Mouse (Mus musculus) midbrain, embryonic 10.5 days (tissue): ENCODE measurements around the gene Cd9. TPM values are rescaled to one million over a fixed set of nuclear protein-coding genes. Genes with fewer than 3 reads are reported as not detected.

Experiments used
- DNase-seq: peaks from one replicate; pipeline ENCODE4 v3.0.0-alpha.2; 2017; ENCODE audit warnings: low spot score
- H3K27ac ChIP-seq: fragments of 300-500 bp; sonication (generic); replicated peaks from 2 replicates; pipeline ENCODE4 v1.5.1; 2016; ENCODE audit warnings: mild to moderate bottlenecking
- H3K27me3 ChIP-seq: fragments of 300-500 bp; sonication (generic); 2 replicates; pipeline ENCODE4 v1.6.1; 2016; ENCODE audit warnings: low read depth, mild to moderate bottlenecking; ENCODE audit not compliant: poor library complexity, severe bottlenecking
- H3K36me3 ChIP-seq: fragments of 300-500 bp; sonication (generic); 2 replicates; pipeline ENCODE4 v1.6.1; 2016; ENCODE audit warnings: mild to moderate bottlenecking, moderate library complexity
- H3K4me1 ChIP-seq: fragments of 300-500 bp; sonication (generic); 2 replicates; pipeline ENCODE4 v1.6.1; 2016
- H3K4me3 ChIP-seq: fragments of 300-500 bp; sonication (generic); 2 replicates; pipeline ENCODE4 v1.5.1; 2016; ENCODE audit warnings: mild to moderate bottlenecking, moderate library complexity
- H3K9me3 ChIP-seq: fragments of 300-500 bp; sonication (generic); replicated peaks from 2 replicates; pipeline ENCODE4 v1.6.1; 2016; ENCODE audit warnings: mild to moderate bottlenecking
- WGBS: fragments of 180-500 bp; shearing (Covaris S2); methylation state at CpG from one replicate; pipeline ENCODE4 v1.1.7; 2016; 5-methylcytosine and 5-hydroxymethylcytosine counted together
- polyA plus RNA-seq: library from polyadenylated mRNA; unstranded; fragments of >200 nt; fragmentation: Nextera tagmentation; extraction: Ambion mirVana; gene quantifications from 2 replicates; pipeline ENCODE4 v1.2.1, GENCODE M21; 2016

Gene Cd9
- polyA plus RNA-seq, 1 experiment from 2014 or later, result 36.3 TPM

DNA sequence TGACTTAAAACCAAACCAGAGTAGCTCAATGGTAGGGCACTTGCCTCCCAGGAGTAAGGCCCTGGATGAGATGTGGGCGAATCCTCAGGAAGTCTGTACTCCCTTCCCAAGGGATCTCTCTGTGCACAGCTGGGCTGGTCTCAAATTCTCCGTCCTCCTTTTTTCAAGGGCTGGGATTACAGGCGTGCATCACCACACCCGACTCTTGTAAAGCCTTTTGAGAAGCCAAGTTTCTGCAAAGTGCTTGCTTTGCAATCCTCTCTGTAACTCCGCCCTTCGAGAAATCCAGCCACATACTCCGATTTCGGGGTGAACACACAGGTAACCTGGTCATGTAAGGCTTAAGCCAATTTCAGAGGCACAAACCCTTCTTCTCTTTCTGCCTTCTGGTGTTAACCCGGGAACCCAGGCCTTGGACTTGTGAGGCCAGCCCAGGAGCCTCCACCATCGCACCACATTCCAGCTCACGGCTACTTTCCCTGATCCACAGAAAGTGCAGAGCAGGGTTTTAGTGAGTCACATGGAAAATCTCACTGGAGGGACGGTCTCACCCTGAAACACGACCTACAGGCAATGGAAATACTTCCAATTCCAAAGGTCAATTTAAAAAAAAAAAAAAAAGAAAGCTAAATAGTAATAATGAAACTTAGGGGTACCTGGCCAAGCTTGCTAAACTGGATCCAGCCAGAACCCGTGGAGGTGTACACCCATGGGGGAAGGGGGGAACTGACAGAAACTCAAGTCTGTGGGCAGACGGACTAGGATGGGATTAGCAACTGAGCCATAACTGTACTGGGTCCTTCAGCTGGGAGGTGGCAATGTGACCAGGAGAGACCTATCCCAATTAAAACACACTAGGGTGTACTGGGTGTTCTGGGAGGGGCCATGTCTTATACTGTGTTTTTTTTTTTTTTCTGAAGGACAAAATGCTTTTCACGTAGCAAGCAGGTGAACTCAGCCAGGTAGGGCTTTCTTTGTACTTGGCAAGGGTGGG, 16.2 kb downstream of the Cd9 start:
- Histone ChIP-seq H3K9me3 (no peaks in the 10 kb centered on the region), H3K36me3 (no peaks in the 10 kb centered on the region), H3K27me3 (no peaks in the 10 kb centered on the region; the same call in 1 of the 2 replicates), H3K27ac (no peak overlapping the region), H3K4me1 (peaks cover 42% of the 10 kb centered on the region), H3K4me3 (no peak overlapping the region)
- no peak for DNase-seq
- 82% methylated on average over 16 of the region's 16 CpGs for WGBS

DNA sequence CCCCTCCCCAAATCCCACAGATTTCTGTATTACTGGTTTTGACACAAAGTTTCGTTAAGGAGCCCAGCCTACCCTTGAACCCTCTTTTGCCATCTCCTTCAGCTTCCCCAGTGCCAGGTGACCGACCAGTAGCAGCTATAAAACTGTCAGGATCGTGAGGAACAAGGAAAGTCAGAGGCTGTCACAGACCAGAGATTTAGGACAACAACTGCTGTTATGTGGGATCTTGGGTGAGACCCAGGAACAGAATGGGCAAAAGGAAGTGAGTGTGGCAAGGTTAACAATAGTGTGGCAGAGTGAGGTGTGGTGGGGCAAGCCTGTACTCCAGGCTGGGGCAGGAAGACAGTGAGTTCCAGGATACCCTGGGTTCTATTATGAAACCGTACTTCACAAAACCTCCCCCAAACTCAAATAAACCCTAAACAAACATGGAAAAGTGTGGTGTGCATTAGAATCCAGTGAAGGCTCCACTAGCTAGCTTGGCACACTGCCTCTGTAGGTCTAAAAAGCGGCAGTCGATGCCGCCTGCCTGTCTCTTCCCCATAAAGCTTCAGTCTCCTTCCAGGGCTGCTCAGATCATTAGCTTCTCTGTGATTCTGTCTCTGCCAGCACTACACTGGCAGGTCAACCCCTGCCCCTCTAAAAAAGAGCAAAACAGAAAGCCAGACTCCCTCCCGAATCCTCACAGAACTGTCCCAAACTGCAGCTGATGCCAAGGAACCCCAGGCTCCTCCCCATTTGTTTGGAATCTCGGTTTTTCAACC, 17.6 kb downstream of the Cd9 start:
- no peaks in the 10 kb centered on the region for H3K9me3 ChIP-seq
- H3K36me3 ChIP-seq, result no peaks in the 10 kb centered on the region
- no peak overlapping the region for H3K27ac ChIP-seq
- H3K4me1 ChIP-seq, result peaks cover 42% of the 10 kb centered on the region
- 74% methylated on average over 9 of the region's 9 CpGs for WGBS
- H3K4me3 ChIP-seq, result no peak overlapping the region
- no peak for DNase-seq
- no peaks in the 10 kb centered on the region; the same call in 1 of the 2 replicates for H3K27me3 ChIP-seq

DNA sequence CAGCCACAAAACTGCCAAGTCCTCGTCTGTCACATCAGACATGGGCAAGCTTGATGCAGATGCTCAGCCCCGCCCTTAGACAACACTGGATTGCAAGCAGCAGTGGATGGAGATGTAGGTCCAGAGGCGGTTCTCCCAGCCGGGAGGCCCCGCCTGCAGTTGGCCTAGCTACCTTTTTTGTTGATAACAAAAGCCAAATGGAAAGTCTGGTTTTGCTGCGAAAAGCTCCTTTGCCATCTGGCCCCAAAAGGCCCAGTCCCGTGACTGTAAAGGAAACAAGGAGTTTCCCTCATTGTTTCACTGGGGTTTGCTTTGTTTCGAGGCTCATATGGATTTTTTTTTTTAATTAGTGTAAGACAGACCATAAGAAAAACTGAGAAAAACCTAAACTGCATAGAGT, 18.5 kb downstream of the Cd9 start:
- H3K4me3 ChIP-seq, result no peak overlapping the region
- no peak for DNase-seq
- H3K36me3 ChIP-seq, result no peaks in the 10 kb centered on the region
- H3K4me1 ChIP-seq, result peaks cover 36% of the 10 kb centered on the region
- no peaks in the 10 kb centered on the region for H3K9me3 ChIP-seq
- peak overlapping the region; percentile 61 for H3K27ac ChIP-seq
- H3K27me3 ChIP-seq, result no peaks in the 10 kb centered on the region
- WGBS, result 36% methylated on average over 8 of the region's 8 CpGs

DNA sequence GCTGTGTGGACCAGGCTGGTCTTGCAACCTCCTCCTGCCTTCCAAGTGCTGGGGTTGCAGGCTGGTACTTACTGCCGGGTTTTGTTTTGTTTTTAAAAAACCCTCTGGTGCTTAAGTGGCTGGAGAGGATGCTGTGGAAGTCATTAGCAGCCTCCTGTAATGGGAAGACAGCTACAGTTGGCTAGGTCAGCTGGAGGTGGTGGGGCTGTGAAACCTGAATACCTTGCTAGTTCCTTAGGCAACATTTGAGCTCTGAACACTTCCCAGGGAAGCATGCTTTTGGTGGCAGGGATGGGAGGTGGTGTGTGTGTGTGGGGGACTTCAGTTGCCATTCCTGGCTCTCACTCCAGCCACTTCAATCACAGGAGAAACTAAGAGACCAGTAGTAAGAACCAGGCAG, 19.4 kb downstream of the Cd9 start:
- no peak overlapping the region for H3K4me3 ChIP-seq
- peaks cover 27% of the 10 kb centered on the region for H3K4me1 ChIP-seq
- H3K27ac ChIP-seq, result no peak overlapping the region
- DNase-seq, result no peak
- H3K9me3 ChIP-seq, result no peaks in the 10 kb centered on the region
- no peaks in the 10 kb centered on the region for H3K36me3 ChIP-seq
- no peaks in the 10 kb centered on the region for H3K27me3 ChIP-seq
- WGBS, result 33% methylated on average over 1 of the region's 1 CpGs

DNA sequence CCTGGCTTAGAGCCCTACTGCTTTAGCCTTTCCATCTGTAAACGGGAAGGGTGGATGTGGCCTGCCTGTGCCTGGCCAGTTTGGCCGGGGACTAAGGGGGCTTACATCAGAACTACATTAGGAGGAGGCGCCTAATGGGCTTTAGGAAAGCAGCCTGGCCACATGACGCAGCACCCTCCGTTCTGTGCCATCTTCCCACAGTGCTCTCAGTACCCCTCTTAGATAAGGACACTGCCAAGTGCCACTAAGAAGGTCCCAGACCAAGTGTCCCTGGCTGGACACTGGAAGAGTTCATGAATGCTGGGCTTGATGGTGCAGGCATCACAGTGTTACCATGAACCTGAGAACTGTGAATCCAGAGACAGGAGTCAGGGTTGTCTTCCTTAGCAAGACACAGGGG, 20.7 kb downstream of the Cd9 start:
- H3K27ac ChIP-seq, result no peak overlapping the region
- 83% methylated on average over 5 of the region's 5 CpGs for WGBS
- H3K4me1 ChIP-seq, result peaks cover 26% of the 10 kb centered on the region

DNA sequence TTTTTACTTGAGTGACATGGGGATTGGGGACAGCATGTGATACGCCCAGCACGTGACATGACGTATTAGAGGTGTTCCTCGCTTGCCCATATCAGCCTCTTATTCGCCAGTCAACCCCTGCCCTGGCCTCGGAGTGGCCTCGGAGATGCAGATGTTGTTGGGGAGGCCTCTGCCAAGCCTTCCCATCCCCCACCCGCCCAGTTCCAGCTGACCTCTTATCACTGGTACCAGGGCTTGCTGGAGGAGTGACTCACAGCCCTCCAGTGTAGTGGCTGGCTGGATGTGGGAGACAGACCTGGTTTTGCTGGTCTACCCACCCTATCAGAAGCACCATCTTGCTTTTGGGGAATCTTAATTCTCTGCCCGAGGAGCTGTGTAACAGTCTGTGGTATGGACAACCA, 21.3 kb downstream of the Cd9 start:
- Histone ChIP-seq H3K4me3 (no peak overlapping the region), H3K27ac (no peak overlapping the region), H3K4me1 (peaks cover 29% of the 10 kb centered on the region), H3K36me3 (no peaks in the 10 kb centered on the region), H3K27me3 (no peaks in the 10 kb centered on the region), H3K9me3 (no peaks in the 10 kb centered on the region)
- 94% methylated on average over 9 of the region's 9 CpGs for WGBS
- no peak for DNase-seq

More for the DNA sequence above, 20.7 kb downstream of the Cd9 start:
- DNase-seq, result no peak
- Histone ChIP-seq H3K9me3 (no peaks in the 10 kb centered on the region), H3K27me3 (no peaks in the 10 kb centered on the region), H3K4me3 (no peak overlapping the region), H3K36me3 (no peaks in the 10 kb centered on the region)

DNA sequence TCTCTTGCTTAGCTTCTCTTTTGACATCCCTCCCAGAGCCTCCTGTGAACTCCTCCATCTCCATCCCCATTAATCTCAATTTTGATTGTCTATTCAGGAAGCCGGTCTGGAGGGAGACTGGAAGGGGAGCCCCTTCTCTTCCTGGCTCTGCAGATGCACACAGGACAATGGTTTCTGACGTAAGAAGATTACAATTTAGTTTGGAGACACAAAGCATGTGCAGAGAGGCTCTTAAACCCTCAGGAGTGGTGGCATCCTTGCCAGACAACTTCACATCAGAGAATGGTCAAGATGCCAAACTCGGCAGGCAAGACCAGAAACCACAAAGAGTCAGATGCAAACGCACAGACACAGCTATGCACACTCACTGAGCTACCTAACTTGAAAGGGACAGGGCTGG, 22.7 kb downstream of the Cd9 start:
- Histone ChIP-seq H3K27me3 (no peaks in the 10 kb centered on the region), H3K4me3 (no peak overlapping the region), H3K4me1 (peaks cover 36% of the 10 kb centered on the region), H3K27ac (no peak overlapping the region), H3K36me3 (no peaks in the 10 kb centered on the region), H3K9me3 (no peaks in the 10 kb centered on the region)
- 57% methylated on average over 4 of the region's 4 CpGs for WGBS
- no peak for DNase-seq

DNA sequence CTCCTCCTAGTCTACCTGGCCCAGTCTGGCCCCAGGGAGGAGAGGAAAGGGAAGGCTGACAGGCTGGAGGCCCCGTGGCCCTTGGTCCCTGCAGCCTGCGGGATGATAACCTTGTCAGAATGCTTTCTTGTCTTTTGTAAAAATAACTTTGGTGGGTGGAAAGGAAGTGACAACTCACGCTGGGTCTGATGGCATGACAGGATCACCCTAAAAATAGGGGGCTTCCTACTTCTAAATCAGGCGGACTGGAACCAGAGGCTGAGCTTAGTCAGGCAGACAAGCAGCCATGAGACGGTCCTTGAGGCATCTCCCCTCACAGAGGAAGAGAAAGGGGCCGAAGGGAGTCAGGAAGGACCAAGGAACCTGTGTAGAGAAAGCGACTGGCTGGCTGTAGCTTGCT, 23.3 kb downstream of the Cd9 start:
- no peak overlapping the region for H3K27ac ChIP-seq
- H3K9me3 ChIP-seq, result no peaks in the 10 kb centered on the region
- DNase-seq, result no peak
- no peaks in the 10 kb centered on the region for H3K36me3 ChIP-seq
- no peak overlapping the region for H3K4me3 ChIP-seq
- no peaks in the 10 kb centered on the region for H3K27me3 ChIP-seq
- WGBS, result 91% methylated on average over 7 of the region's 7 CpGs
- peaks cover 31% of the 10 kb centered on the region for H3K4me1 ChIP-seq

DNA sequence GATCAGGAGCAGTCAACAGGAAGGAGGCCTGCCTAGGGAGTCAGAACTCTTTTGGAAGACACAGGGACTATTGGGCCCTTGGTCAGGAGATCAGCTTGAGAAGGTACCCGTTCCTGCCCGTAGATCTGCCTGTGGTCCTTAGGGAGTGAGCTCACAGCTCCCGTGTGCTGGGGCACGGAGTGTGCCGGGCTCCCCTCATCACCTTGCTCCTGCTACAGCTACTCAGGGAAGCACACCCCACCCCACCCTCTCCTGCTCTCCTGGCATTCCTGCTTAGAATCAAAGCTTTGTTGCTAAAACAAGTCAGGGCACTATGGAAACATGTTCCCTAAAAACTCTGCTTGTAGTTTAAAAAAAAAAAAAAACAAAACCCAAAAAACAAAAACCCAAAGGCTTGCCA, 24.0 kb downstream of the Cd9 start:
- DNase-seq, result no peak
- Histone ChIP-seq H3K9me3 (no peaks in the 10 kb centered on the region), H3K4me1 (peaks cover 24% of the 10 kb centered on the region; the same call in 1 of the 2 replicates), H3K36me3 (no peaks in the 10 kb centered on the region), H3K27ac (no peak overlapping the region), H3K4me3 (no peak overlapping the region), H3K27me3 (no peaks in the 10 kb centered on the region)
- 96% methylated on average over 5 of the region's 5 CpGs for WGBS

DNA sequence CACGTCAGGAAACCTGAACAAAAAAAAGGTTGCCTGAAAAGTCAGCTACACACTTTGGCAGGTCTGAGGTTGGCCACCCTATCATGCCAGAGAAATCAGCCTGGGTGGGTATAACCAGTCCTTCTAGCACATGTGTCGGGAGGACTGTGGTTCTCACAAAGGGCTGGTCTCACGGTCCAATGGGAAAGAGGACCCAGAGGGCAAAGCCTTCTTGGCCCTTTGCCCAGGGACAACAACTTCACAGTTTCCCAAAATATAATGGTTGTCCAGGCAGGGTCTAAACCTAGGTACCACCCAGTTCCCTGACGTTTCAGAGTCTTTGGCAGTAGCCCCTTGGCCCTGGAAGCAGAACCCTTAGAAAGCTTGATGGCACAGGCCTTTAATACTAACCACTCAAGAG, 25.4 kb downstream of the Cd9 start:
- Histone ChIP-seq H3K4me3 (no peak overlapping the region), H3K27me3 (no peaks in the 10 kb centered on the region), H3K4me1 (peaks cover 20% of the 10 kb centered on the region; the same call in 1 of the 2 replicates), H3K36me3 (no peaks in the 10 kb centered on the region), H3K9me3 (no peaks in the 10 kb centered on the region), H3K27ac (no peak overlapping the region)
- WGBS, result 87% methylated on average over 4 of the region's 4 CpGs
- DNase-seq, result no peak

DNA sequence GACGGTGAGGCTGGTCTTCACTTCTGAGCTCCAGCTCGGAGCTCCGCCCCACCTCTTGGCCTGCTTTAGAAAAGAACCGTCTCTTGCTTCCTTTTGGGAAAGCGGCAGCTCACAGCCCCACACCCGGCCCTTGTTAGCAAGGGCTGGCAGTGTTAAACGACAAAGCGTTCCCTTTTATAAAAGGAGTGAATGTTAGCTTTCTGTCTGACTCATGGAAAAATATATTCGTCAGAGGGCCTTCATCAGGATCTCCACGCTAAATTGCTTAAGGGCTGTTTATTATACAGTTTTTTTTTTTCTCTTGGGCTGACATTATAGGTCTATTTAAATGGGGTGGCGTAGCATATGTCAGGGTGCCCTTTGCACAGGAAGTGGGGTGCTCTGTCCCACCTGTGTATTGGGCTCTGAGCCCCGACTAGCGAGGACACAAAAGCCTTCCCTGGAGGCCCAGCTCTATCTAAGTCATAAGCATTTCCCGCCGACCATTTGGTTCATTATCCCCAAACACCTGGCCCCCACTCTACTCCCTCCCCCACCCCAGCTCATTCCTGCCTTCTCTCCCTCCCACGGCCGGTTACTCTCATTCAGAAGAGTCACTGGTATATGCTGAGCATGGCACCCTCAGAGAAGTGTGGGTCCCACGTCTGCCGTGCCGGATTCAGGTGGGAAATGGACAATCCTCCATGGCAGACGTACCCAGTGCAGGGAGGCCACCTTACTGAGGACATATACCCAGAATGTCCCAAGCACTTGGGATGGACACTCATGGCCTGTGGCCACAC, 26.2 kb downstream of the Cd9 start:
- H3K27ac ChIP-seq, result no peak overlapping the region
- H3K4me3 ChIP-seq, result no peak overlapping the region

DNA sequence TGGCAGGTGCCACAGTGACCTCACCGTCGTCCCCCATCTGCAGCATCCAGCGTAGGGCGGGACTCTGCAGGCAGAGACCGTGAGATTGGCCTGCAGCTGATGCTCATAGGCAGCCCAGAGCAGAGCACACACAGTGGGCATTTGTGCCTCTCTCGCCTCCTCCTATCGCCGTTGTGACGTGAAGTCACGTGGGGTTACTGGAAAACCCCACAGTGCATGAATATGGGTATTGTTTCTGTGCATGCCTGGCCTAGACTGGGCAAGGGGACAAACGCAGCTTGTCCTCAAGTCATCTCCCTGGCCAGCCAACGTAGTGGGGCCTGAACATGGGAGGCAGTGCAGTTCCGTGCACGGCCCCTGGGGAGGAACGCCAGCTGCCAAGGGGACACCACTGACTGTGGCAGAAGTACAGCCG, 27.3 kb downstream of the Cd9 start:
- Histone ChIP-seq H3K27ac (no peak overlapping the region), H3K36me3 (no peaks in the 10 kb centered on the region), H3K4me3 (no peak overlapping the region), H3K27me3 (no peaks in the 10 kb centered on the region), H3K4me1 (peaks cover 17% of the 10 kb centered on the region; the same call in 1 of the 2 replicates), H3K9me3 (no peaks in the 10 kb centered on the region)
- 87% methylated on average over 16 of the region's 16 CpGs for WGBS
- no peak for DNase-seq

More for the DNA sequence above, 26.2 kb downstream of the Cd9 start:
- peaks cover 20% of the 10 kb centered on the region; the same call in 1 of the 2 replicates for H3K4me1 ChIP-seq
- H3K27me3 ChIP-seq, result no peaks in the 10 kb centered on the region
- no peak for DNase-seq
- H3K36me3 ChIP-seq, result no peaks in the 10 kb centered on the region
- H3K9me3 ChIP-seq, result no peaks in the 10 kb centered on the region
- 66% methylated on average over 21 of the region's 21 CpGs for WGBS
